Mouse (Mus musculus): ENCODE measurements around the gene Tas2r123. TPM values are rescaled to one million over a fixed set of nuclear protein-coding genes. Genes with fewer than 3 reads are reported as not detected.

Gene Tas2r123
- polyA plus RNA-seq (2015; fragmentation: Nextera tagmentation; extraction: Ambion mirVana): not detected in 2 replicates

DNA sequence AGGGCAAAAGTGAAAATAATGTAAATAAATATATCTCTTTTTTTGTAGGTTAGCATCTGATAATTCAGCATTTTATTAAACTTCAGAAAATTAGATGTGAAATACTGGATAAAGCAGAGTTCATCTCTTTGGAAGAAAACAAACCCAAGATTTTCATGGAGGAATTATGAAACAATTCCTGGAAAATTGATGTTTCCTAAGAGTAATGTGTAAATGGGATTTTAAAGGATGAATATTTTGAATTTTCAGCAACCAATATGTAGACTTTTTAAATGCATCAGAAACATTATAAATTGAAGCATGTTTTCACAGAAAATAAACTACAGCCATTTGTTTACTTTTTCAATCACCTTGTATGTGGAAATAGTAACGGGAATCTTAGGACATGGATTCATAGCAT, at the start of gene Tas2r123:
TSS of gene Tas2r123 (plus strand) at position 301 of the 400 bp plus-strand sequence.
- Histone ChIP-seq H3K27me3 (no peaks in the 10 kb centered on the region), H3K36me3 (no peaks in the 10 kb centered on the region), H3K9ac (no peak within 1 kb of the TSS), H3K4me3 (no peak within 1 kb of the TSS), H3K4me1 (replicated peaks) (no peaks in the 10 kb centered on the region), H3K9me3 (replicated peaks) (no peaks in the 10 kb centered on the region), H3K27ac (no peak within 1 kb of the TSS), H3K4me2 (no peak within 1 kb of the TSS)
- WGBS: 66% methylated on average over 1 of the region's 1 CpGs
- ATAC-seq (replicated peaks; ENCODE audit: insufficient number of reproducible peaks, insufficient read depth, low FRiP score, low read depth): no peak

DNA sequence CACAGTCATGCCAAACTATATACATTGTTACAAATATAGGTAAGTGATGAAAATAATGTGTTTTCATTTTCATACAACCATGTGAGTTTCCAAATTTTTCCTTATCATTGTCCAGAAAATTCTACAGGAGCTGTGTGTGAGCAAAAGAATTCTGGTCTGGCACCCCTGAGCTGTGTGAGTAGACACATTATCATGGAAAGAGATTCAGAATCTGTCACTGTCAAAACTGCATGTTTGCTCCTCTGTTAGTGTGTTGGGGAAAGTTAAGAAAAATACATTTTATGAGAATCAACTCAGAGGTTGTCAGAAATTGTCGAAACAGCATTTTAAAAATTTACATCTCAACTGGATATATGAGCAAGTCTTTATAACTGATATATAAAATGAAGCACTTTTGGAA, 44.4 kb upstream of the Tas2r123 start, which contains the start of gene Tas2r117:
TSS of gene Tas2r117 (plus strand) at position 301 of the 400 bp plus-strand sequence.
- Histone ChIP-seq H3K27me3 (no peaks in the 10 kb centered on the region), H3K36me3 (no peaks in the 10 kb centered on the region), H3K4me2 (no peak within 1 kb of the TSS), H3K9ac (no peak within 1 kb of the TSS), H3K4me1 (replicated peaks) (no peaks in the 10 kb centered on the region), H3K27ac (no peak within 1 kb of the TSS), H3K9me3 (replicated peaks) (no peaks in the 10 kb centered on the region), H3K4me3 (no peak within 1 kb of the TSS)
- 71% methylated on average over 1 of the region's 1 CpGs for WGBS
- ATAC-seq (replicated peaks; ENCODE audit: insufficient number of reproducible peaks, insufficient read depth, low FRiP score, low read depth): no peak

DNA sequence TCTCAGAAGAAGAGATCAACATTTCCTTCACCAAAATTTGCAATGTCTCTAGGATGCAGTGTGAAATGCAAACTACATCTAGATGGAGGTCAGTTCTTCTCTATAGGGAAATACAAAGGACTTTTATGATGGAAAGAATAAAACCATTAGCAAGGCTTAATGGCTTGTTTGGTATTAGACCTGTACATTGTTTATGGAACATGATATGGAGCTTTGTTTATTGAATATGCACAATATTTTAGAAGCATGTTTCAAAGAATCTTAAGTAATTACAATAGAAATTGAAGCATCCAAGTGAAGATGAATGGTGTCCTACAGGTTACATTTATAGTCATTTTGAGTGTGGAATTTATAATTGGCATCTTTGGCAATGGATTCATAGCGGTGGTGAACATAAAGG, 8.2 kb downstream of the Tas2r123 start, which contains the start of gene Tas2r116:
TSS of gene Tas2r116 (plus strand) at position 301 of the 400 bp plus-strand sequence.
- Histone ChIP-seq H3K9ac (no peak within 1 kb of the TSS), H3K4me2 (no peak within 1 kb of the TSS), H3K36me3 (no peaks in the 10 kb centered on the region), H3K27ac (no peak within 1 kb of the TSS), H3K4me3 (no peak within 1 kb of the TSS), H3K4me1 (replicated peaks) (no peaks in the 10 kb centered on the region), H3K9me3 (replicated peaks) (no peaks in the 10 kb centered on the region), H3K27me3 (no peaks in the 10 kb centered on the region)
- WGBS: 66% methylated on average over 1 of the region's 1 CpGs
- no peak for ATAC-seq (replicated peaks; ENCODE audit: insufficient number of reproducible peaks, insufficient read depth, low FRiP score, low read depth)

DNA sequence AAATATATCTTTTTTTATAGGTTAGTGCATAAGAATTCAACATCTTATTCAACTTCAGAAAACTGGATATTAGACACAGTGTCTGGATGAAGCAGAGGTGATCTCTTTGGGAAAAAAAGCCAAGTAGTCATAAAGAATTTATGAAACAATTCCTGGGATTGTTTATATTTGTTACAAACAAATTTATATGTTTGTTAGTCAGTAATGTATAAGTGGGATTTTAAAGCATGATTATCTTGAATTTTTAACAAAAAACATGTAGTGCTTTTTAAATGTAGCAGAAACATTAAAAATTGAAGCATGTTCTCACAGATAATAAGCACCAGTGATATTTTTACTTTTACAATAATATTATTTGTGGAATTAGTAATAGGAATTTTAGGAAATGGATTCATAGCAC, 20.8 kb downstream of the Tas2r123 start, which contains the start of gene Tas2r110:
TSS of gene Tas2r110 (plus strand) at position 301 of the 400 bp plus-strand sequence.
- no peak within 1 kb of the TSS for H3K9ac ChIP-seq
- no peak within 1 kb of the TSS for H3K27ac ChIP-seq
- no peak within 1 kb of the TSS for H3K4me3 ChIP-seq
- H3K9me3 ChIP-seq (replicated peaks): no peaks in the 10 kb centered on the region
- H3K4me2 ChIP-seq: no peak within 1 kb of the TSS
- ATAC-seq (replicated peaks; ENCODE audit: insufficient number of reproducible peaks, insufficient read depth, low FRiP score, low read depth): no peak
- no peaks in the 10 kb centered on the region for H3K27me3 ChIP-seq
- no peaks in the 10 kb centered on the region for H3K4me1 ChIP-seq (replicated peaks)
- no peaks in the 10 kb centered on the region for H3K36me3 ChIP-seq

DNA sequence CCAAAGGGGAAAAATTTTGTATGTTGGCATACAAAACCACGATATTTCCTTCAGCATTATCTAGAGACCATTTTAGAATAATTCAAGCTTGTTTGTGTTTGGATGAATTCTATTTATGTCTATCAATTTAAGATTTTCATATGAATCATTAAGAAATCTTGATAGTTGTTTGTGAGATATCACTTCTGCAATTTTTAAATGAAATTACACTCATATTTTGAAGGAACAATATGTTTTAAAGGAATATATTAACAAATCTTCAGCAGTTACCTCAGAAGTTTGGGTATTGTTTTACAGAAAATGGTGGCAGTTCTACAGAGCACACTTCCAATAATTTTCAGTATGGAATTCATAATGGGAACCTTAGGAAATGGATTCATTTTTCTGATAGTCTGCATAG, 45.8 kb downstream of the Tas2r123 start, which contains the start of gene Tas2r113:
TSS of gene Tas2r113 (plus strand) at position 301 of the 400 bp plus-strand sequence.
- no peaks in the 10 kb centered on the region for H3K36me3 ChIP-seq

More for the DNA sequence above, 45.8 kb downstream of the Tas2r123 start, which contains the start of gene Tas2r113:
- H3K27me3 ChIP-seq: no peaks in the 10 kb centered on the region
- no peak within 1 kb of the TSS for H3K4me3 ChIP-seq
- no peaks in the 10 kb centered on the region for H3K9me3 ChIP-seq (replicated peaks)
- H3K9ac ChIP-seq: no peak within 1 kb of the TSS
- H3K4me2 ChIP-seq: no peak within 1 kb of the TSS
- no peak for ATAC-seq (replicated peaks; ENCODE audit: insufficient number of reproducible peaks, insufficient read depth, low FRiP score, low read depth)
- H3K27ac ChIP-seq: no peak within 1 kb of the TSS
- WGBS: 62% methylated on average over 1 of the region's 1 CpGs
- H3K4me1 ChIP-seq (replicated peaks): no peaks in the 10 kb centered on the region

Other genes with a start within 250 kb of the Tas2r123 start
- not detected in 2 replicates for gene A630073D07Rik, start 195.6 kb upstream of the Tas2r123 start, polyA plus RNA-seq (2015; fragmentation: Nextera tagmentation; extraction: Ambion mirVana)
- gene Tas2r120, start 190.2 kb upstream of the Tas2r123 start, polyA plus RNA-seq (2015; fragmentation: Nextera tagmentation; extraction: Ambion mirVana): not detected in 2 replicates
- not detected in 2 replicates for gene Tas2r121, start 146.1 kb upstream of the Tas2r123 start, polyA plus RNA-seq (2015; fragmentation: Nextera tagmentation; extraction: Ambion mirVana)
- not detected in 2 replicates for gene Tas2r122, start 135.2 kb upstream of the Tas2r123 start, polyA plus RNA-seq (2015; fragmentation: Nextera tagmentation; extraction: Ambion mirVana)
- gene Tas2r115, start 109.1 kb upstream of the Tas2r123 start, polyA plus RNA-seq (2015; fragmentation: Nextera tagmentation; extraction: Ambion mirVana): not detected in 2 replicates
- gene Tas2r124, start 92.4 kb upstream of the Tas2r123 start, polyA plus RNA-seq (2015; fragmentation: Nextera tagmentation; extraction: Ambion mirVana): not detected in 2 replicates
- not detected in 2 replicates for gene Tas2r102, start 85.0 kb upstream of the Tas2r123 start, polyA plus RNA-seq (2015; fragmentation: Nextera tagmentation; extraction: Ambion mirVana)
- not detected in 2 replicates for gene Tas2r136, start 69.0 kb upstream of the Tas2r123 start, polyA plus RNA-seq (2015; fragmentation: Nextera tagmentation; extraction: Ambion mirVana)
- gene Tas2r117, start 44.3 kb upstream of the Tas2r123 start, polyA plus RNA-seq (2015; fragmentation: Nextera tagmentation; extraction: Ambion mirVana): not detected in 2 replicates
- gene Tas2r116, start 8.3 kb downstream of the Tas2r123 start, polyA plus RNA-seq (2015; fragmentation: Nextera tagmentation; extraction: Ambion mirVana): not detected in 2 replicates
- not detected in 2 replicates for gene Tas2r110, start 20.9 kb downstream of the Tas2r123 start, polyA plus RNA-seq (2015; fragmentation: Nextera tagmentation; extraction: Ambion mirVana)
- not detected in 2 replicates for gene Tas2r113, start 45.9 kb downstream of the Tas2r123 start, polyA plus RNA-seq (2015; fragmentation: Nextera tagmentation; extraction: Ambion mirVana)
- gene Tas2r125, start 62.5 kb downstream of the Tas2r123 start, polyA plus RNA-seq (2015; fragmentation: Nextera tagmentation; extraction: Ambion mirVana): not detected in 2 replicates
- not detected in 2 replicates for gene Tas2r129, start 104.0 kb downstream of the Tas2r123 start, polyA plus RNA-seq (2015; fragmentation: Nextera tagmentation; extraction: Ambion mirVana)
- not detected in 2 replicates for gene Tas2r131, start 110.8 kb downstream of the Tas2r123 start, polyA plus RNA-seq (2015; fragmentation: Nextera tagmentation; extraction: Ambion mirVana)
- not detected in 2 replicates for gene Tas2r109, start 133.8 kb downstream of the Tas2r123 start, polyA plus RNA-seq (2015; fragmentation: Nextera tagmentation; extraction: Ambion mirVana)
- not detected in 2 replicates for gene Tas2r103, start 190.0 kb downstream of the Tas2r123 start, polyA plus RNA-seq (2015; fragmentation: Nextera tagmentation; extraction: Ambion mirVana)
- not detected in 2 replicates for gene Tas2r140, start 208.7 kb downstream of the Tas2r123 start, polyA plus RNA-seq (2015; fragmentation: Nextera tagmentation; extraction: Ambion mirVana)